Mouse (Mus musculus): ENCODE measurements around the gene Ccni. TPM values are rescaled to one million over a fixed set of nuclear protein-coding genes. Genes with fewer than 3 reads are reported as not detected.

The Ccni gene
- polyA plus RNA-seq, 1 experiment from 2014 or later: 68.1 TPM

DNA sequence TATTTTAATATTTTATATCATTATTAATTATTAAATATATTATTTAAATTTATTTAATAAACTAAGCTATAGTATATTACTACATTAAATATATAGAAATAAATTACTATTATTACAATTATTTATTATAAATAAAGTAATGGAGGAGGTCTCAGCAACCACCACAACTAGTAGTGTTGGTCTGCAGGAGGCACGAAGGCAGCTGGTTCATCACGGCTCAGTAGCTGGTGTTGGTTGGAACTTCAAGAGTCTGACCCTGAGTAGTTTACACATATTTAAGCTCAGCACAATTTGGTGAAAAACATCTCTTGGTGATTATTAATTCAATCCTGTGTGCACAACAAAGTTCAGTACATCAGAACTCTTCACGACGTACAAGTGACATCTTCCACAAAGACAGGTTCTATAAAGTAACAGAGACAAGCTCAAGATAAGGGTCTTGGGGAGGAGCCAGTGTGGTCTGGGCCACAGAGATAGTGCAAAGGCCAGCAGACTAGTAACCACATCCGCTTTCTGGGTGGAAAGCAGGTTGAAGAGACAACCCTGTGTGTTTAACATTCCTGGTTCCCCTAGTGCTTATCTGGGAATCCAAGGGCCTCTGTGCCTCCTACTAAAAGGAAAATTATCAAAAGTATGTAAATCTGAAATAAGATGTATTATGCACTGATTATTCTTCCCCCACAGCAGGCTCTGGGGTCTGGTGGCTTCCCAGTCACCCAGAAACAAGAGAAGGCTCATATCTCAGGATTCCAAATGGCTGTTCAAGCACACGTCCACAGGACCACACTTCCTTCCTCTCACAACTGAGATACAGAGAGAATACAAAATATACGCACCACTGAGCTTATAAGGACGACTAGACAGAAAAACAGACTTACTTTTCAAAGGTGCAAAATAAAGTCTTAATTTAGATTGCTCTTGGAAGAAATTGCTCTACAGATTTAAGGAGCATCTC, 33.6 kb upstream of the Ccni start:
- no peaks in the 10 kb centered on the region for H3K27me3 ChIP-seq (replicated peaks; ENCODE audit: control insufficient read depth, insufficient read depth, low read length)
- no peak for ATAC-seq
- no peak overlapping the region for H3K4me3 ChIP-seq (ENCODE audit: low read depth, low read length)
- no peak overlapping the region for H3K27ac ChIP-seq (ENCODE audit: low read depth, low read length)
- no peaks in the 10 kb centered on the region for H3K36me3 ChIP-seq (ENCODE audit: control insufficient read depth, insufficient read depth)
- TF ChIP-seq CTCF (IDR thresholded peaks at IDR 0.05; ENCODE audit: low read depth): no peak
- no peaks in the 10 kb centered on the region for H3K4me1 ChIP-seq (replicated peaks; ENCODE audit: control insufficient read depth, insufficient read depth, low read length)
- H3K4me2 ChIP-seq (replicated peaks; ENCODE audit: low read depth): no peak overlapping the region
- no peak overlapping the region for H3K9ac ChIP-seq (ENCODE audit: low read depth, low read length)
- no peaks in the 10 kb centered on the region for H3K9me3 ChIP-seq (ENCODE audit: control insufficient read depth)
- 74% methylated on average over 8 of the region's 8 CpGs for WGBS

DNA sequence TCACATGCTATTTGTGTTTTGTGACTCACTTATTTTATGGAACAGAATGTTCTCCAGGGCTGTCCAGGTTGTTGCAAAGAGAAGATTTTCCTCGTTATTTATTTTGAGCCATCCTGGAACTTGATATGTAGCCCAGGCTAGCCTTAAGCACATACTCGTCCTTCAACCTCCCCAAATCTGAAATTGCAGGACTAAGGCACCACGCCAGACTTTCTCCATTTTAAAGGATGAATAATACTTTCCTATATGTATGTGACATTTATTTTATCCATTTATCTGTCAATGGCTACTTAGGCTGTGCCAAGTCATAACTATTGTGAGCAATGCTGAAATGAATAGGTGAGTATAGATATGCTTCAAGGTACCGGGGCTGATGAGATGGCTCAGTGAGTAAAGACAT, 30.2 kb upstream of the Ccni start:
- no peak for TF ChIP-seq CTCF (IDR thresholded peaks at IDR 0.05; ENCODE audit: low read depth)
- no peak for ATAC-seq
- no peaks in the 10 kb centered on the region for H3K9me3 ChIP-seq (ENCODE audit: control insufficient read depth)

DNA sequence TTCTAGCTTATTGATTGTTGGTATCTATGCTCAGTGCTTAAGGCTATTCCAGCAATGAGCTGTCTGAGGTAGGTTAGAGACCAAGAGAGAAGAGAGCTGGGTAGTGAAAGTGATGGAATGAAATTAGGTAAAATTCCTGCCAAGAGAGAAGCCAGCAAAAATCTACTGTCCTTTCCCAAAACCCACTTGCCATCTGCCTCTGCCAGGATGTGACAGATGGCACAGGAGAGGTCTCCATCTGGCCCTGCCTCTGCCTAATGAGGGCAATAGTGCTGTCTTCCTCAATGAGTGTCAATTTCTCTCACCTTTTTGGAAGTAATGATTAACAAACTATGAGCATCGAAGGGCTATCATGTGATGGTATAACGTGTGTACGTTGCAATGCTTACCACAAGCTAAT, 29.6 kb upstream of the Ccni start:
- no peak for ATAC-seq
- 91% methylated on average over 3 of the region's 3 CpGs for WGBS
- no peaks in the 10 kb centered on the region for H3K4me1 ChIP-seq (replicated peaks; ENCODE audit: control insufficient read depth, insufficient read depth, low read length)
- H3K4me2 ChIP-seq (replicated peaks; ENCODE audit: low read depth): no peak overlapping the region
- no peaks in the 10 kb centered on the region for H3K27me3 ChIP-seq (replicated peaks; ENCODE audit: control insufficient read depth, insufficient read depth, low read length)
- H3K9ac ChIP-seq (ENCODE audit: low read depth, low read length): no peak overlapping the region
- no peaks in the 10 kb centered on the region for H3K36me3 ChIP-seq (ENCODE audit: control insufficient read depth, insufficient read depth)
- no peak overlapping the region for H3K4me3 ChIP-seq (ENCODE audit: low read depth, low read length)
- TF ChIP-seq CTCF (IDR thresholded peaks at IDR 0.05; ENCODE audit: low read depth): no peak
- no peaks in the 10 kb centered on the region for H3K9me3 ChIP-seq (ENCODE audit: control insufficient read depth)
- no peak overlapping the region for H3K27ac ChIP-seq (ENCODE audit: low read depth, low read length)

More for the DNA sequence above, 30.2 kb upstream of the Ccni start:
- H3K9ac ChIP-seq (ENCODE audit: low read depth, low read length): no peak overlapping the region
- 79% methylated on average over 4 of the region's 4 CpGs for WGBS
- no peak overlapping the region for H3K4me3 ChIP-seq (ENCODE audit: low read depth, low read length)
- H3K4me1 ChIP-seq (replicated peaks; ENCODE audit: control insufficient read depth, insufficient read depth, low read length): no peaks in the 10 kb centered on the region
- H3K4me2 ChIP-seq (replicated peaks; ENCODE audit: low read depth): no peak overlapping the region
- no peak overlapping the region for H3K27ac ChIP-seq (ENCODE audit: low read depth, low read length)
- no peaks in the 10 kb centered on the region for H3K27me3 ChIP-seq (replicated peaks; ENCODE audit: control insufficient read depth, insufficient read depth, low read length)
- H3K36me3 ChIP-seq (ENCODE audit: control insufficient read depth, insufficient read depth): no peaks in the 10 kb centered on the region

DNA sequence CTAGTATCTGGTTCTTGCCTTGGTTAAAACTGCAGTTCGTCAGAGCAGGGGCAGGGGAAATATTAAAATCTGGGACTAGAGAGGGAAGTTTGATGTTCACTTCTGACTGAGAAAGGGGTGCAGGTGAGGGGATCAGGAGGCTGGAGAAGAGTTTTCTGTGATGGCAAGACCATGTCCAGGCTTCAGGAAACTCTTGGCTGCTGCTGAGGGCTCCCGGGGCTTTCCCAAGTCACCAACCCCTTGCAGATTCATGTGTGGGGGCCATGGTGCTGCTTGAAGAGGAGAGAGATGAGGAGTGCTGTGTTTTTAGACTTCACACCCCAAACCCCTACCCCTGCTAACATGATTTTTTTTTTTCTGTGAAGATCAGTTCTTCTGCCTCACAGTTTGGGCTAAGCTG, 28.3 kb upstream of the Ccni start:
- 80% methylated on average over 2 of the region's 2 CpGs for WGBS
- H3K9me3 ChIP-seq (ENCODE audit: control insufficient read depth): no peaks in the 10 kb centered on the region
- no peak overlapping the region for H3K4me3 ChIP-seq (ENCODE audit: low read depth, low read length)
- no peak for TF ChIP-seq CTCF (IDR thresholded peaks at IDR 0.05; ENCODE audit: low read depth)
- no peak for ATAC-seq
- no peak overlapping the region for H3K27ac ChIP-seq (ENCODE audit: low read depth, low read length)
- H3K27me3 ChIP-seq (replicated peaks; ENCODE audit: control insufficient read depth, insufficient read depth, low read length): no peaks in the 10 kb centered on the region
- no peak overlapping the region for H3K4me2 ChIP-seq (replicated peaks; ENCODE audit: low read depth)
- H3K36me3 ChIP-seq (ENCODE audit: control insufficient read depth, insufficient read depth): no peaks in the 10 kb centered on the region
- no peaks in the 10 kb centered on the region for H3K4me1 ChIP-seq (replicated peaks; ENCODE audit: control insufficient read depth, insufficient read depth, low read length)
- H3K9ac ChIP-seq (ENCODE audit: low read depth, low read length): no peak overlapping the region

DNA sequence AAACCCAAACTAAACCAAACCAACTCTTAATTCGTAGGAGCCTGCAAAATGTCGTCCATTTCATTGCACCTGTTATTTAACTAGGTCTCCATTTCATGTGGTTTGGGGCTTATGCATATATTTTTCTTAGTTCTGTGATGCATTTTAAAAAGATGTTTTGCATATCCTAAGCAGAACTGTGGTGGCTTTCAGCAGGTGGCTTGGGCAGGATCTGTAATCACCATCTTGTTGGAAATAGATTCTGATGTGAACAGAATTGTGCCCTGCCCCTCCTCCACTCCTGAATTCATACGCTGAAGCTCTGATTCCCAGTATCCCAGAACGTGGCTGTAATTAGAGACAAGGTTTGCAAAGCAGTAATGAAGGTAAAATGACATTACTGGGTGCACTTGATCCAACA, 27.8 kb upstream of the Ccni start:
- WGBS: 65% methylated on average over 4 of the region's 4 CpGs
- H3K9ac ChIP-seq (ENCODE audit: low read depth, low read length): no peak overlapping the region
- H3K4me3 ChIP-seq (ENCODE audit: low read depth, low read length): no peak overlapping the region
- H3K9me3 ChIP-seq (ENCODE audit: control insufficient read depth): no peaks in the 10 kb centered on the region
- H3K36me3 ChIP-seq (ENCODE audit: control insufficient read depth, insufficient read depth): no peaks in the 10 kb centered on the region
- H3K27me3 ChIP-seq (replicated peaks; ENCODE audit: control insufficient read depth, insufficient read depth, low read length): no peaks in the 10 kb centered on the region
- no peak for TF ChIP-seq CTCF (IDR thresholded peaks at IDR 0.05; ENCODE audit: low read depth)
- H3K4me2 ChIP-seq (replicated peaks; ENCODE audit: low read depth): no peak overlapping the region
- H3K27ac ChIP-seq (ENCODE audit: low read depth, low read length): no peak overlapping the region
- H3K4me1 ChIP-seq (replicated peaks; ENCODE audit: control insufficient read depth, insufficient read depth, low read length): no peaks in the 10 kb centered on the region
- no peak for ATAC-seq

DNA sequence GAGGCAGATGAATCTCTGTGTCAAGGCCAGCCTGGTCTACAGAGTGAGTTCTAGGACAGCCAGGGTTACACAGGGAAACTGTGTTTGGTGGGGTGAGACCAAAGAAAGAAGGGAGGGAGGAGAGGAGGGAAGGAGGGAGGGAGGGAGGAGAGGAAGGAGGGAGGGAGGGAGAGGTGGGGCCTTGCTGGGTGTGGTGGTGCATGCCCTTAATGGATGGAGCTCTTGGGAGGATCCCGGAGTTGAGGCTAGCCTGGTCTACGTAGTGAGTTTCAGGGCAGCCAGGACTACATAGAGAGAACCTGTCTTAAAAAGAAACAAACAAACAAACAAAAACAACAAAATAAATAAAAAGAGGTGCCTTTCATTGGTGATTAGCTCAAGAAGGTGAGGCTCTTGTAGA, 26.5 kb upstream of the Ccni start:
- WGBS: 83% methylated on average over 2 of the region's 2 CpGs

More for the DNA sequence above, 26.5 kb upstream of the Ccni start:
- Histone ChIP-seq H3K4me1 (replicated peaks; ENCODE audit: control insufficient read depth, insufficient read depth, low read length) (no peaks in the 10 kb centered on the region), H3K36me3 (ENCODE audit: control insufficient read depth, insufficient read depth) (no peaks in the 10 kb centered on the region), H3K4me2 (replicated peaks; ENCODE audit: low read depth) (no peak overlapping the region), H3K27ac (ENCODE audit: low read depth, low read length) (no peak overlapping the region), H3K4me3 (ENCODE audit: low read depth, low read length) (no peak overlapping the region), H3K9me3 (ENCODE audit: control insufficient read depth) (no peaks in the 10 kb centered on the region), H3K9ac (ENCODE audit: low read depth, low read length) (no peak overlapping the region), H3K27me3 (replicated peaks; ENCODE audit: control insufficient read depth, insufficient read depth, low read length) (no peaks in the 10 kb centered on the region)
- ATAC-seq: no peak
- no peak for TF ChIP-seq CTCF (IDR thresholded peaks at IDR 0.05; ENCODE audit: low read depth)
